Mouse (Mus musculus): ENCODE results near the gene Nfkbib.

Nfkbib gene

GRCm38 (mm10) chr7:28769414-28769958 is 2.2 kb upstream of the Nfkbib start:
- no peak for DNase-seq (ENCODE audit: low read depth, low spot score)

GRCm38 (mm10) chr7:28766910-28767309 is 402 bp downstream of the Nfkbib start:
- no peak for DNase-seq (ENCODE audit: low read depth, low spot score)

- peak; percentile 98 for DNase-seq (ENCODE audit: low read depth, low spot score)
Observed at GRCm38 (mm10) chr7:28766173-28766879, 986 bp downstream of the Nfkbib start, which contains the start of gene Sirt2. TSS of gene Sirt2 (plus strand) at chr7:28766735.

DNA sequence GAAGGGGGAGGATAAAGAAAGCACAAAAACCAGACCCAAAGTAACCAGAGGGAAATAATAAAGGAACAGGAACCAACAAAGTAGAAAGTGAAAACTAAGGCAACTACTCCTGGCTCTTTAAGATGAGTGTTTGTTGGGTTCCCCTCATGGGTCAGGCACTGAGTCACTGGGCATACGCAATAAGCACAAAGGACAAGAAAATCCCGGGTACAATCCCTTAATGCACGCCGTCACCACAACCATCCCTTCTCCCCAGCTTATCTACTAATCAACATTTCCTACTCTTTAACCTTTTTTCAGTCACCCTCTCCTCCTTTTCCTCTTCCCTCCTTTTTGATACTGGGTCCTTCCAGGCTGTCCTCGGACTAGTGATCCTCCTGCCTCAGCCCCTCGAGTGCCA is 2.1 kb downstream of the Nfkbib start:
- DNase-seq (ENCODE audit: low read depth, low spot score): no peak

- DNase-seq (ENCODE audit: low read depth, low spot score): no peak
Observed at GRCm38 (mm10) chr7:28761907-28762306, 5.4 kb downstream of the Nfkbib start.

DNA sequence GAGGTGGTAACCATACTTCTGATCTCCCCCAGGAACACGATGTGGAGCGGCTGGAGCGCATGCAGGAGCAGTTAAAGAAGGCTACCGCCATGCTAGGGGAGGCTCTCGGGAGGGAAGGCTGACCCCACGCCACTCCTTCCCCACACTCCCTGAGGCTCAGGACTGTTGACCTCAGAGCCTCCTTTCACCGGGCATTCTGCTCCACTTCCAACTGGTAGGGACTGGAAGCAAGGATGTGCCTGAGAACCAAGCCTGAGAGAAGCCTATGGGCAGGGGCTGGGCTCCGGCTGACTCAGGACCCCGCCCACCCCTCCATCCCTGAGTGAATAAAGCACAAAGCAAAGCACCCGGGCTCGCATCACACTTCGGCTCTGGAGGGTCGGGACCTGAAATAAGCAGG is 8.7 kb downstream of the Nfkbib start:
- no peak for DNase-seq (ENCODE audit: low read depth, low spot score)

GRCm38 (mm10) chr7:28756079-28756478 is 11.2 kb downstream of the Nfkbib start, which contains the start of gene Ccer2:
TSS of gene Ccer2 (plus strand) at chr7:28756174.
- DNase-seq (ENCODE audit: low read depth, low spot score): no peak

- DNase-seq (ENCODE audit: low read depth, low spot score): no peak
Observed at GRCm38 (mm10) chr7:28749935-28750334, 17.4 kb downstream of the Nfkbib start.

DNA sequence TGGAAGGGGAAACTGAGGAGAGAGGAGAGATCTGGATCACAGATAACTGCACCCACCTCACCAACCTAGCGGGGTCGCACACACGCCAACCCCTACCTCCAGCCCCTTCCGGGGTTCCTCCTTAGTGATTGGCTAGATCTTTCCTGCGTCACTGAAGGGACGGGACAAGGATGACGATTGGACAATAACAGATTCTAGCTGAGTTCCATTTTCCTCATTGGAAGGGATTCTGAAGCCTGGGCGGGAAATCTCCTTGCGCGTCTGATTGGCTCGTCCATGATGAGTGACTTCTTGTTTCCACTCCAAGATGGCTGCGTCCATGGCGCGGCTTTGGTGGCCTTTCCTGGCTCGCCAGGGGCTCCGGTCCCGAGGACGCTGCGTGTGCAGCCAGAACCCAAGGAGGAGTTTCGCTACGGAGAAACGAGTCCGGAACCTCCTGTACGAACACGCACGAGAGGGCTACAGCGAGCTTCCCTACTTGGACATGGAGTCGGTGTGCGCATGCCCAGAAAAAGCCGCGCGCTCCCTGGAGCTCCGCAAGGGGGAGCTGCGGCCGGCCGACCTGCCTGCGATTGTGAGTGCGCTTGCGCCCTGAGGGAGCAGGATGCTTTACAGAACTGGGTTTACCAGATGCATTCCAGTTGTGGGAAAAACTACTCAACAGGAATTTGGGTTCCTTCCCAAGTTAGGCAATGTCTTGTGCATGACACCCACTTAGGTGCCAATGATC is 25.4 kb downstream of the Nfkbib start, which contains the start of the genes Mrps12 and Sars2:
Gene Mrps12 (minus strand): TSS at position 112 of the 730 bp plus-strand sequence.
Gene Sars2 (plus strand): TSS at position 284 of the 730 bp plus-strand sequence.
- DNase-seq (ENCODE audit: low read depth, low spot score): peak; percentile 98

DNA sequence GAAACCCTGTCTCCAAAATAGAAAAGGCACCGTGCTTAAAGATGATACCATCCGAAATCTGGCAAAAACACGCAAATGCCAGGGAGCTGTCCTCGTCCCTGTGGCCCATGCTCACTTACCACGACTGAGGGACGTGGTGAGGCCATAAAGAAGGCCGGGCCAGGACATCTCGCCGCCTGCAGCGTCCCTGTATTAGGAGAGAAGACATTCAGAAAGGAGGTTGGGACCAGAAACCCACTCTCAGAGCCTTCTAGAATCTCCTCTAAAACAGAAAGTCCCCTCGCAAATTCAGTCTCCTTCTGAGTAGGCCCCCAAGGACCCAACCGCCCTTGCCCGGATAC is 26.0 kb downstream of the Nfkbib start:
- no peak for DNase-seq (ENCODE audit: low read depth, low spot score)

DNA sequence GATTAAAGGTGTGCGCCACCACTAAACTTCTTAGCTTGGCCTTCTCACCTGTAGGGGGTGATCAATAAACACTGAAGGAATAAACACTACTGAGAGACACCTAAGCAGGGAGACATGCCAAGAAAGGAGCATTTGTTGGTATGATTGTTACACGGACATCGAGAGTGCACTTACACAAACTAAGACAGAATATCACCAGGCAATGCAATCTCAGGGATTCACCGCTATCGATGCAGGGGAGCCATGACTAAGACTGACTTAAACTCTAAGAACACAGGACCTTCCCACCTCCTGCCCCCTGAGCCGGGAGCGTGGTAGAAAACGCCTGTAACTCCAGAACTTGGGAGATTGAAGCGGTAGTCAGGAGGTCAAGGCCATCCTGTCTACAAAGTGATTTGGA is 26.4 kb downstream of the Nfkbib start:
- no peak for DNase-seq (ENCODE audit: low read depth, low spot score)

DNA sequence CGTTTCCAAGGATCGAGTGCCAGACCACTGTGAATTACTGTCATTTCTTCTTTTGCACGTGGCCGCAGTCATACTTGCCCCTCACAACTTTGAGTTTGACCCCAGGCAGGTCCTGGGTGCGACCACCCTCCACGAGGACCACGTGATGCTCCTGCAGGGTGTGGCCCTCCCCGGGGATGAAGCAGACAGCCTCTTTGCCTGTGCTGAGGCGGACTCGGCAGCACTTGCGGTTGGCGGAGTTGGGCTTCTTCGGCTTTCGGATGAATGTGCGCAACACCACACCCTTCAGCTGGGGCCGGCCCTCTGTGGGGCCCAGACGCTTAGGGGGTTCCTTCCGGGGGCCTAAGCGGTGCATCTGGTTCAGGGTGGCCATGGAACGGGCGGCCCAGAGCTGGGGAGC is 27.5 kb downstream of the Nfkbib start:
- DNase-seq (ENCODE audit: low read depth, low spot score): no peak

GRCm38 (mm10) chr7:28735701-28736100 is 31.6 kb downstream of the Nfkbib start:
- no peak for DNase-seq (ENCODE audit: low read depth, low spot score)

- DNase-seq (ENCODE audit: low read depth, low spot score): no peak
Observed at GRCm38 (mm10) chr7:28733211-28733610, 34.1 kb downstream of the Nfkbib start.

DNA sequence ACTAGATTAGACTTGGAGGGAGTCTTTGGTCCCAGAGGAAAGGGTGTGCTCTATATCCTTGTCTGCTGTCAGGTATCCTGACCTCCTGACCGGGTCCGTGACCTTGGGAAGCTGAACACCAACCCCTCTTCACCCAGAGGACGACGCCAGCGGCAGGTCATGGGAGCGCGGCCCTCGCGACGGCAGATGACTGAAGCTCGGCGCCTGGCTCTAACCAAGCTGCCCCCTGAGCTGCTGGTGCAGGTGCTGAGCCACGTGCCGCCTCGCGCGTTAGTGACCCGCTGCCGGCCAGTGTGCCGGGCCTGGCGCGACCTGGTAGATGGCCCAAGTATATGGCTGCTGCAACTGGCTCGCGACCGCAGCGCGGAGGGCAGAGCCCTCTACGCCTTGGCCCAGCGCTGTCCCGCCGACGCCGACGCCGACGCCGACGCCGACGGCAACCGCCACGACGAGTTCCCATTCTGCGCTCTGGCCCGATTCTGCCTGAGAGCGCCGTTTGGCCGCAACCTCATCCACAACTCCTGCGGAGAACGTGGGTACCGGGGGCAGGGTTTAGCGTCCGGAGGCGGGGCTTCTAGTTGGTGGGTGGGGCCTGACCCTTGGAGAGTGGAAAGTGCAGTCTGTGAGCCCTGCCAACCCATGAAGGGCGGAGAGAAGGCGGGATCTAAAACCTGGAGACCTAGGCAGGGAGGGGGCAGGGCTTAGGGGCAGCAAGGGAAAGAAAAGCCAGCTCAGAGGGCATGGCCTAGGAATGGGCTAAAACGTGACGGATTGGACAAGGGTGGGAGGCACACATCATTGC is 34.8 kb downstream of the Nfkbib start:
- peak; percentile 22 for DNase-seq (ENCODE audit: low read depth, low spot score)

- no peak for DNase-seq (ENCODE audit: low read depth, low spot score)
Observed at GRCm38 (mm10) chr7:28727649-28728340, 39.5 kb downstream of the Nfkbib start.

GRCm38 (mm10) chr7:28726600-28726999 is 40.7 kb downstream of the Nfkbib start:
- no peak for DNase-seq (ENCODE audit: low read depth, low spot score)

DNA sequence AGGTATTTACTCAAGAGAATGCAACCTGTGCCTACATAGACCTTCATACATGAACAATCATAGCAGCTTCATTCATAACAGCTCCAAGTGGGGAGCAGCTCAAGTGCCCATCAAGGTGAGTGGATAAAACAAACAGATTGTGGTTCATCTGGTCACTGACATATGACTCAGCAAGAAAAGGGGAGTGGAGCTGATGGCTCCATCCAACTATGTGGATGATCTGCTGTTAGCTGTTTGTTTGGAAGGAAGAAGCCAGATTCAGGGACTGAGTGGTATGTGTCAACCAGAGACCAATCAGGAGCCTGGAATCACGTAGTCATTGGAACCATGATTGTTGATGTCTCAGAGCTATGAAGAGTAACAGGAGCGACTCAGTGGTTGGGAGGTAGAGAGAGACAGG is 42.7 kb downstream of the Nfkbib start:
- no peak for DNase-seq (ENCODE audit: low read depth, low spot score)

DNA sequence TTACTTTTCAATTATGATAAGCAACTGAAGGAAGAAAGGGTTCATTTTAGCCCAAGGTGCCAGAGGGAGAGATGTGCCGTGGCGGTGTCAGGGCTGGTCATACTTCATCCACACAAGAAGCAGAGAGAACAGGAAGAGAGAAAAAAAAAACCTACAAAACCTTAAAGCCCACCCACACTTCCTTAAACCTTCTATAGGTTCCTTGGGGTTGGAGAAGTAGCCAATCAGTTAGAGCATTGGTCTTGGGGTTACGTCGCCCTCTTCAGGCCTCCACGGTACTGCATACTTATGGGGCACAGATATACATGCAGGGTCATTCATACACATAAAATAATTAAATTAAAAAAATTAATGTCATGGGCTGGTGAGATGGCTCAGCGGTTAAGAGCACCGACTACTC is 45.2 kb downstream of the Nfkbib start:
- no peak for DNase-seq (ENCODE audit: low read depth, low spot score)

- no peak for DNase-seq (ENCODE audit: low read depth, low spot score)
Observed at GRCm38 (mm10) chr7:28720753-28721537, 46.4 kb downstream of the Nfkbib start.

Measured in brain, embryonic 18.5 days (tissue).